Mouse (Mus musculus) left cerebral cortex, adult 9 months (tissue): ENCODE results near the gene Mdk.

Experiments
- DNase-seq, 2 experiments: peaks; one replicate each; pipeline ENCODE4 v3.0.0; 2022; ENCODE audit warnings: low spot score in 2 of 2

The Mdk gene

GRCm38 (mm10) chr2:91913328-91914110, 18.6 kb downstream of the Mdk start:
- DNase-seq: no peak

DNA sequence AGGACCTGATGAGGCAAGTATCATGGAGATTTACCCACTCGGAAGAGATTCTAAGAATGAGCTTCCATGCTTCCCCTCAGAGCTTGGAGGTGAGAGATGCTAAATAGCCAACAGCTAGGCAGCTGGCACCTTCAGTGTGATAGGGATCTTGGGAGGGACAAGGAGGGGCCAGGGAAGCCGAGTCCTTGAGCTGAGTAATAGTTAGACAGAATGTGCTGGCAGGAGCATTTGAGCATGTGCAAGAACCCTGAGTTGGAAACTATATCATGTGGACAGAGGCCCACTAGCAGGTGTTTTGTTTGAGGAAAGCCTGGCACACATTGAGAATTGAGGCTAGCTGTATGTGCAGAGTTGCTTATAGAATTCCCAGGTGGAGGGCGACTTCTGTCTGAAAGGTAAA, 19.5 kb downstream of the Mdk start:
- no peak for DNase-seq

- DNase-seq: no peak
These were observed 26.0 kb downstream of the Mdk start for GRCm38 (mm10) chr2:91906141-91906540.

DNA sequence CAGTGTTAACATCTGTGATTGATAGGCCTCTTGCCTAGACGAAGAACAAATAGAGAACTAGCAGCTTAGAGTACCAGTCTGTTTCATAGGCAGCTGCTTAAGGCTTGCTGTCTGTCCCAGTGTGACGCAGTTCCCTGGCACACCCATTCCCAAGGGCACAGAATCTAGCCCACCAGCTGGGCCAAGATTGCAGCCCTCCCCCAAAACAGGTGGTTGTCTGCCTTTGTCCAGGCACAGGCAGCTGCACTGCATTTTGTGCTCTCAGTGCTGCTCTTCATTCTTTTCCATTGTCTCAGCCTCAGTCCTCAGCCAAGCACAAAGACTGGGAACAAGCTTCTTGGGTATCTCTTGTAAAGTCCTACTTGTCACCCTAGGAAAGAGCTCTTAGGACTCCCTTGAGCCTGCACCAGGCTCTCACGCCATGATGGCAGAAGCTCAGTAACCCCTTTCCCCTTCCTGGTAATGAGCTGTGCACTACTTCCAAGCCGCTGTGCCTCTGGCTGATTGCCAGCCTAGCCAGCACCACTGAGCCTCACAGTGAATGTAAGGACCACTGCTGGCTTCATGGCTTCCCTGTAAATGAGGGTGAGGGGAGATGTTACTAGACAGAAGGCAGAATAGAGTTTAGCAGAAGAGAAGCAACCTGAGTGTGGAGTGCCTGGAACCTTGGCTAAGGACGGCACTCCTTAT, 27.3 kb downstream of the Mdk start:
- DNase-seq: peak in 1 of 2 experiments; percentile 48

- peak in 1 of 2 experiments; percentile 46 for DNase-seq
These were observed 28.7 kb downstream of the Mdk start for GRCm38 (mm10) chr2:91903171-91903925.

DNA sequence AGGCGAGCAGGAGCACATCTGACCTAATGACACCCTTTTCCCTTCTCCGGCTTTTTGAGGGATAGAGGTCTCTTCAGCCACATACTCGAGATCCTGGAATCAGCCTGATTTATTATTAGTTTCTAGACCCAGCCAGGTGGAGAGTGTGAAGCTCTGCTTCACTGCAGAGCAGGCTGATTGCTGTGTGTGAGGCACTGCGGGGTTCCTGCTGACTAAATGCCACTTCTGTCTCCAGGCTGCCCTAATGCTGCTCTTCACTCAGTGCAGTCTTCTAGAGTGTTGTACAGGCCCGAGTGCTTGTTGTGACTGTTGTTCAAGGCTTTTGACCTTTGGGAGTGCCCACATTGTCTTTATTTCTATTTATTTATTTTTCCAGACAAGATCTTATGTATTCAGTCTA, 29.8 kb downstream of the Mdk start:
- no peak for DNase-seq

DNA sequence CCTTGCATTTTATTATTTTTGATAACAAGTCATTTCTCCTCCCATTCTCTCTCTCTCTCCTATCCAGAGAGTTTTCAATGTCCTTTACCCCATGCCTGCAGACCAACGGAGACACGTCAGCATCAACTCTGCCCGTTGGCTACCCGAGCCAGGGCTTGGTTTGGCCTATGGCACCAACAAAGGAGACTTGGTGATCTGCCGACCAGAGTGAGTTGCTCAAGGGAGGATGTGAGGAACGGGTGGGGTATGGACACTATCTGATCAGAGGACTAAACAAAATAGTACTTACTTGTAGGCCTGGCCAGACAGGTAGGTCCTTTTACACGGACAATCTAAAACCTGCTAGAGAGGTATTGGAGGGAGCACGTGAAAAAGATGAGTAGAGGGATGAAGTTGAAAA, 31.7 kb downstream of the Mdk start:
- DNase-seq: no peak

DNA sequence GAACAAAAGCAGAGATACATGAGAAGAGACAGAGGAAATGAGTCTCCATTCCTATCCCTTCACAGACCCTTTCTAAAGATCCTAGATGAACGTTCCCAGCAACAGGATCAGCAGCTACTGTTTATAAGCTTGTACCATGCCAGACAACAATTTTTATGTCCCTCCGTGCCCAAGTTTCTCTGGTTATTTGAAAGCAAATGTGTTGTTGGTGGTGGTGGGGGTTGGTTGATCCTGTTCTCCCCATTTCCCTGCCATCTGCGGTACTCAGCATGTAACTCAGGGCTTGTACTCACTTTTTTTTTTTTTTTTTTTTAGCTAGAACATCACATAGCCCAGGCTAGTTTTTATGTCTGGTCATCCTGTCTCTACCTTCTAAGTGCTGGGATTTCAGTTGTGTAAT, 33.0 kb downstream of the Mdk start:
- no peak for DNase-seq

GRCm38 (mm10) chr2:91897968-91898367, 34.1 kb downstream of the Mdk start:
- no peak for DNase-seq

DNA sequence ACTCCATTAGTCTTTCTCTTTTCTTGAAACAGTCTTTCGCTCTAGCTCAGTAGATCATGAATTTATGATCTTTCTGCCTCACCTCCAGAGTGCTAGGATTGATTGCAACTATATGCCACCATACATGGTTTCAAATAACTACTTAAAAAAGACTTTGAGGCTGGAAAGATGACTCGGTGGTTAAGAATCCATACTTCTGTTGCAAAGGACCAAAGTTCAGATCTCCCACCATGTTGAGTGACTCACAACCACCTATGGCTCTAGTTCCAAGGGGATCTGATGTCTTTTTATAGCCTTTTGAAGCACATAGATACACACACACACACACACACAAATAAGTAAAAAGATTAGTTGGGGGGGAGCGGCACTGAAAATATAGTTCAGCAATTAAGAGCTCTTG, 36.7 kb downstream of the Mdk start:
- no peak for DNase-seq

DNA sequence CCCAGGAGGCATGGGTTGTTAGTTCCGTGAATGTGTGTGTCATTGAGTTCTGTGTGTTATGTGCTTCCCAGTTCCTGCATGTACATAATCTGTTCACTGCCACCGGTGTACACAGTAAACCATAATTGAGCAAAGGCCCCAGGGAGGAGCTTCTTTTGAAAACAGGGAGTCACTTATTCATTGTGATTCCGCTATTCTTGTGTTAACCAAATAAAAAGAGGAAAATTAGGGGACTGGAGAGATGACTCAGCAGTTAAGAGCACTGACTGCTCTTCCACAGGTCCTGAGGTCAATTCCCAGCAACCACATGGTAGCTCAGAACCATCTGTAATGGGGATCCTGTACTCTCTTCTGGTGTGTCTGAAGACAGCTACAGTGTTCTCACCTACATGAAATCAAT, 37.4 kb downstream of the Mdk start:
- no peak for DNase-seq

- no peak for DNase-seq
These were observed 47.5 kb downstream of the Mdk start for GRCm38 (mm10) chr2:91884616-91885015.

DNA sequence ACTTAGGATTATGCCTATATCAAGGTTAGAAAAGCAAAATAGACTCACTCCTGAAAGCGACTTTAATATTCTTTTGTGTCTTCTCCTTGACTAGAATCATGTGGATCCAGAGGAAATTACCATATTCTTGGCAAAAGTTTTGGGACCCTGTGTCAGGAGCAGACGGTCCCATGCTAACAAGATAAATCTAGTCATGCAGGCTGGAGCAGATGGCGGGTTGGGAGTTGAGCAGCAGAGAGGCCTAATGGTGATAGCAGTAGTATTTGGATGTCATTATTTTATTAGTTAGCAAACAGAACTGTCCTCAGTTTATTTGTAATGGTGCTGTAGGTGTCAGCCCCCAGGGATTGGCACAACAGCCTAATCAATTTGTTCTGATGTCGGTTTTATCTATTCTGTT, 48.1 kb downstream of the Mdk start:
- DNase-seq: no peak
